Mouse (Mus musculus): ENCODE measurements around the gene Hltf. TPM values are rescaled to one million over a fixed set of nuclear protein-coding genes. Genes with fewer than 3 reads are reported as not detected.

Gene Hltf
- polyA plus RNA-seq, 1 experiment from 2014 or later = 23.1 TPM

GRCm38 (mm10) chr3:20151651-20152050 is 94.0 kb downstream of the Hltf start:
- Histone ChIP-seq H3K9ac (replicated peaks) (no peak overlapping the region), H3K4me2 (replicated peaks) (no peak overlapping the region), H3K27ac (replicated peaks) (no peak overlapping the region), H3K4me1 (peaks cover 5% of the 10 kb centered on the region), H3K9me3 (no peaks in the 10 kb centered on the region), H3K36me3 (no peaks in the 10 kb centered on the region), H3K4me3 (no peak overlapping the region), H3K27me3 (0 out of 2 replicates have a peak, but pooled peaks cover 10% of the 10 kb centered on the region)
- WGBS = 97% methylated on average over 3 of the region's 3 CpGs
- no peak for ATAC-seq (ENCODE audit: low FRiP score, low read depth)

- Histone ChIP-seq H3K36me3 (no peaks in the 10 kb centered on the region), H3K4me3 (peak within 1 kb of the TSS; percentile 71), H3K27me3 (0 out of 2 replicates have a peak, but pooled peaks cover 10% of the 10 kb centered on the region), H3K9me3 (peaks cover 5% of the 10 kb centered on the region; the same call in 1 of the 2 replicates), H3K9ac (replicated peaks) (peak within 1 kb of the TSS; percentile 65), H3K27ac (replicated peaks) (no peak within 1 kb of the TSS), H3K4me2 (replicated peaks) (peak within 1 kb of the TSS; percentile 87), H3K4me1 (no peaks in the 10 kb centered on the region; the same call in 1 of the 2 replicates)
- ATAC-seq (ENCODE audit: low FRiP score, low read depth) = peak; percentile 95
- 2% methylated on average over 65 of the region's 73 CpGs for WGBS
These were observed 97.1 kb downstream of the Hltf start, which contains the start of gene Gyg for GRCm38 (mm10) chr3:20154531-20155367. Gyg (minus strand) TSS chr3:20155317.

DNA sequence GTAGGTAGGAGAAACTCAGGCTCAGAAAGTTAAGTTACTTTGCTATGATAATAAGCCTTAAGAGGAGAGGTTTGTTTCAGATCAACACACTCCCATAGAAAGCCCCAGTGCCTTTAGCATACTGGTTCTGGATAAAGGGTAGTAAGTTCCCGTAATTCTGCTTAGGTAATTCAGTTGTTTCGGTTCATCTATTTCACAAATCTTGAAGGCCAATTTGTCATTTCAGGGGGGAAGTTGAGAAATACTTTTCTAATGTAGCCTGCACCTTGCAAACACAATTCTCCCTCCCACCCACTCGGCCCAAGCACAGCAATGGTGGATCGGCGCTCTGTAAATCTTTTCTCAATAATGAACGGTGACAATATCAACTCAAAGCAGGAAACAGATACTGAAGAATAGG is 97.9 kb downstream of the Hltf start:
- H3K9me3 ChIP-seq = peaks cover 10% of the 10 kb centered on the region; the same call in 1 of the 2 replicates
- H3K27ac ChIP-seq (replicated peaks) = no peak overlapping the region
- 82% methylated on average over 6 of the region's 6 CpGs for WGBS
- H3K4me3 ChIP-seq = no peak overlapping the region
- H3K9ac ChIP-seq (replicated peaks) = no peak overlapping the region
- ATAC-seq (ENCODE audit: low FRiP score, low read depth) = no peak
- H3K4me2 ChIP-seq (replicated peaks) = peak overlapping the region; percentile 87
- H3K27me3 ChIP-seq = 0 out of 2 replicates have a peak, but pooled peaks cover 10% of the 10 kb centered on the region
- no peaks in the 10 kb centered on the region; the same call in 1 of the 2 replicates for H3K4me1 ChIP-seq
- H3K36me3 ChIP-seq = no peaks in the 10 kb centered on the region

DNA sequence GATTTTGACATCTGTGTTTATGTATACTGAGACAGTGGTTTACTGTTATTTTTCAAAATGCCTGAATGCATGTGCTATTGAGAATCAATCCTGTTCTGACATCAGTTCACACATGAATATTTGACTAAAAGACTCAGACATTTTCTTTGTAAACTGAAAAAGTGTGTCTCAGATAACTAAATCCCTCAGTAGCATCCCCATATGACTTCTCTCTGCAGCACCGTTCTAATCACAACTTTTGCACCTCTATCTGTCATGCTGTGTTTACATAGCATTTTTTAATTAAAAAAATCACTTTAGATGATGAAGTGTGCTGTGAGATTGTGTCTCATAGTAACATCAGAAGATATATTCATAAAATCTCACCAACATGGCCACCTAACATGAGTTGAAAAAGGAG is 109.9 kb downstream of the Hltf start:
- Histone ChIP-seq H3K4me2 (replicated peaks) (no peak overlapping the region), H3K4me1 (no peaks in the 10 kb centered on the region), H3K27me3 (no peaks in the 10 kb centered on the region), H3K27ac (replicated peaks) (no peak overlapping the region), H3K36me3 (no peaks in the 10 kb centered on the region), H3K9me3 (no peaks in the 10 kb centered on the region), H3K9ac (replicated peaks) (no peak overlapping the region), H3K4me3 (no peak overlapping the region)
- WGBS = 88% methylated on average over 1 of the region's 1 CpGs
- ATAC-seq (ENCODE audit: low FRiP score, low read depth) = no peak

Other genes with a start within 250 kb of the Hltf start
- gene Cp, start 100.8 kb upstream of the Hltf start, polyA plus RNA-seq (2016; fragmentation: Nextera tagmentation; extraction: Ambion mirVana) = 5.9 and 7.6 TPM in 2 replicates
- gene Hps3, start 22.5 kb upstream of the Hltf start, polyA plus RNA-seq (2016; fragmentation: Nextera tagmentation; extraction: Ambion mirVana) = 13.0 and 13.8 TPM in 2 replicates
- 24.1 and 24.7 TPM in 2 replicates for gene Gyg, start 97.5 kb downstream of the Hltf start, polyA plus RNA-seq (2016; fragmentation: Nextera tagmentation; extraction: Ambion mirVana)
- gene Cpa3, start 184.4 kb downstream of the Hltf start, polyA plus RNA-seq (2016; fragmentation: Nextera tagmentation; extraction: Ambion mirVana) = 0.26 and 0.48 TPM in 2 replicates
- gene Cpb1, start 217.9 kb downstream of the Hltf start, polyA plus RNA-seq (2016; fragmentation: Nextera tagmentation; extraction: Ambion mirVana) = not detected in 2 replicates